Mouse (Mus musculus) brown adipose tissue, adult 24 weeks (tissue): ENCODE results near the gene Lrrc1. TPM values are rescaled to one million over a fixed set of nuclear protein-coding genes. Genes with fewer than 3 reads are reported as not detected.

ENCODE experiments used
- H3K27ac ChIP-seq: fragments of 200-500 bp; replicated peaks from 2 replicates; pipeline ENCODE4 v1.5.1; 2012; ENCODE audit warnings: low read depth, mild to moderate bottlenecking, low read length
- H3K4me1 ChIP-seq: fragments of 200-500 bp; 2 replicates; pipeline ENCODE4 v1.6.1; 2012; ENCODE audit warnings: low read length, mixed read lengths; ENCODE audit not compliant: control insufficient read depth, insufficient read depth, insufficient read length
- H3K4me3 ChIP-seq: fragments of 200-500 bp; 2 replicates; pipeline ENCODE4 v1.5.1; 2012; ENCODE audit warnings: low read depth, mild to moderate bottlenecking, low read length, moderate library complexity; ENCODE audit not compliant: insufficient read depth
- polyA plus RNA-seq: library from polyadenylated mRNA; stranded (reverse); fragments of >200 nt; gene quantifications from 2 replicates; pipeline ENCODE4 v1.2.4, GENCODE M21; 2012; ENCODE audit not compliant: missing spikeins, insufficient read depth, insufficient read length

The Lrrc1 gene
- polyA plus RNA-seq, 1 experiment = 1.6 TPM

DNA sequence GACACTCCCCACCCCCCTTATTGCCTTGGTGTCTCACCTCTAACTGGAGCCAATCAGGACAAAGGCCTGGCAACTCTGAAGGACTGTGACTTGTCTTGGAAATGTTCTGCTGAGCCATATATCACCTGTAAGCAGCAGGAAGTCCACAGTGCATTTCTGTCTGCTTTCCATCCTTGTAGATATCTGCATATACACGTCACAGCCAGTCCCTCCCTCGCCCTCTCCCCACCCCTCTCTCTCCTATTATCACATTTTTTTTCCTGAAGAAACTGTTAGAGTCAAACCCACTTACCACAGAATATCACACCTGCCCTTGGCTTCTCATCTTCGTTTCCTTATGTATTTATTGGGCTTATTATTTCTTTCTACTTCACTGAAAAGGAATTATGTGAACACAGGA is 13.3 kb upstream of the Lrrc1 start:
- Histone ChIP-seq H3K4me3 (no peak overlapping the region), H3K4me1 (no peaks in the 10 kb centered on the region), H3K27ac (no peak overlapping the region)

DNA sequence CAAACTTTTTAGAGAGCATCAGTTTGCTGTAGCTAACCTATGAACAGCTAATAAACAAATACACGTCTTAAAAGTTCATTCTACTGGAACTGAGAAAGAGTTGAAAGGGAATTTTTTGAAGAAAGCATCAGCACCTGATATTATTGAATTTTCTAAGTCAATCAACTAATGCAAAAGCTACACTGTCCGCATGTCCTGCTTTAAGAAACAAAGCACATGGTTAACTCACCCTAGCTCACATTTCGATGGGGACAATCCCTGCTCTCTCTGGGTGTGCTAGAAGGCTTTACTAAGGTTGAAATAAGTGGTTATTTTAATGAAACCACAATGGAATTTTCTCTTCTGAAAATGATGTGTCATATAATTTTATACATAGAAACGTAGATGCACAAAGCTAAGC is 12.5 kb upstream of the Lrrc1 start:
- Histone ChIP-seq H3K27ac (no peak overlapping the region), H3K4me3 (no peak overlapping the region), H3K4me1 (no peaks in the 10 kb centered on the region)

DNA sequence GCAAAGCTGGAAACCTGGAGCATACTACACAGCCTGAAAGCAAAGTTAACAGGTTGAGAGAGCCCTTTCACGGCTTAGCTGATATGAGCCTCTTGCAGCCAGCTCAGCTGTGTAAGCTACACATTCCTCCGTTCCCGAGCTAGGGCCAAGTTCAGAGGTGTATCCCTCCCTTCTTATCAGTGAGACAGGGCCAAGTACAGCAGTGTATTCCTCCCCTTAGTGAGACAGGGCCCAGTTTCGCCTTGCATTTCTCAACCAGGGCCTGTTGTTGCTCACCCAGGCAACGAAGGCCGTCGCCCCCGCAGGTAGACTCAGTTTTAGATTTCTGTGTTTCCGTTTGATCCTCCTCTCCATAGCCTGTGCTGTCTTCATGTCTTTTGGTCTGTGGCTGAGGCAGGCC is 11.8 kb upstream of the Lrrc1 start:
- no peak overlapping the region for H3K4me3 ChIP-seq
- no peaks in the 10 kb centered on the region for H3K4me1 ChIP-seq
- H3K27ac ChIP-seq = no peak overlapping the region

DNA sequence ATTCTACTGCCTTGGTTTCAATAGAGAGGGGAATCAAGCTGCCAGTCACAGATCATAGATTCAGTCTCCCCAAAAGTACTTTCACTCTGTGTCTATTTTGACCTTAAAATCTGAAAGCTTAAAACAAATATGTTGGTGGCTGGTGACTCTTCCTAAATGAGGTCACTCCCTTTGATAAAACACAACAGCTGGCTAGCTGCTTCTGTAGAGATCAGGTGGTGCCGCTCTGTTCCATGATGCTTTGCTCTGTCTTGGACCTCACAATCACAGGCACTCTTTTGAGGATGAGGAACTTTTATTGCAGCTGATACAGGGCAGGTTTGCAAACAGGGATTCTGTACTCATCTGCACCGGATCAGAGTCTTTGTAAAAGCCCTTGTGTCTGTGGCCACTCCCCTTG is 8.8 kb upstream of the Lrrc1 start:
- Histone ChIP-seq H3K4me1 (no peaks in the 10 kb centered on the region), H3K27ac (no peak overlapping the region), H3K4me3 (no peak overlapping the region)

DNA sequence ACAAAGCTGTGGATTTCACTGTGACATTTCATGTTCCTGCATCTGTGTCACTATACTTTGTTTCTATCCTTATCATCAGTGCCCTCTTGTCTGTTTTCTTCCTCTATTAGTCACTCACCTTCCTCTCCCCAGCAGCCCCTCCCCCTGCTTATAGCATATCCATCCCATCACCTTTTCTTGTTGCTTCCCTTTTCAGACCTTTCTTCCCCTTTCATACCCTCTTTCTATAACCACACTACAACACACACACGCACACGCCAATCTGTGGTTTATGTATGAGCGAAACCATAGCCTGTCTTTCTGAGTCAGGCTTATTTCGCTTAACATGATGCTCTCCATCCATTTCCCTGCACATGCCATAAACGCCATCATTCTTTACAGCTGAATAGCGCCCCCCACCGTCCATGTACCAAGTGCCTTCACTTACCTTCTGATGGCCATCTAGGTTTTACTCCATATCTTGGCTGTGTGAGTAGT is 6.4 kb upstream of the Lrrc1 start:
- Histone ChIP-seq H3K27ac (no peak overlapping the region), H3K4me3 (no peak overlapping the region), H3K4me1 (no peaks in the 10 kb centered on the region)

DNA sequence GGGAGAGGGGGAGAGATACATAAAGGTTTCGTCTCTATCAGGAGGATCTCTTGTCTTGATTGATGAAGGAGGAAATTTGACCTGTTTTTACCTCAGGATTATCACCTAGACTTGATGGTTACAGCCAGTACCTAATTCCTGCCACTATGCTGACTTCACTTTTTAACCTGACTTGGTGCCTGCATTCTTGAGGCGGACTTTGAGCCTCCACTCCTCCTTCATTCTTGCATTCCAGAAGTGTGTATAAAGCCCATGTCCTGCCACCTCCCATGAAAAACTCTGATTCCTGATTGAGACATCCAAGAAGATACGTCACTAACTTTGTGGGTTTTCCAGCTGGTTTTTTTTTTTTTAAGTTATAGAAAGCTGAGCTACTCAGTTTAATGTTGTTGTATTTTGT is 1.3 kb upstream of the Lrrc1 start:
- no peak overlapping the region for H3K27ac ChIP-seq

DNA sequence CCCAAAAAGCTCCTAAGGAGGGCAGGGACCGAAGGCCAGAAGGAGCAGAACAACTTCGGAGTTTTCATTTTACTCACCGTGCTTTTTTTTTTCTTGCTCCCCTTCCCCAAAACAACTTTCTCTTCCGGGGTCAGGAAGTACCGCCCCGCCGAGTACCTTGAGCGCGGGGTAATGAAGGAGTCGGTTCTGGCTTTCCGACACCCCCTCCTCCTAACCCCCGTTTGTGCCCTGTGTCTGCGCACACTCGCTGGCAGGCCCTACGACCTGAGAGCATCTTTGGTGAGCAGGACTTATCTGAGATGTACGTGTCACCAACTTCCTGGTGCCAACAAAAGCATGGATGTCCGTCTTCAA is 375 bp upstream of the Lrrc1 start:
- no peaks in the 10 kb centered on the region for H3K4me1 ChIP-seq
- H3K4me3 ChIP-seq = peak overlapping the region; percentile 79
- no peak overlapping the region for H3K27ac ChIP-seq

More for the DNA sequence above, 1.3 kb upstream of the Lrrc1 start:
- Histone ChIP-seq H3K4me3 (no peak overlapping the region), H3K4me1 (no peaks in the 10 kb centered on the region)

DNA sequence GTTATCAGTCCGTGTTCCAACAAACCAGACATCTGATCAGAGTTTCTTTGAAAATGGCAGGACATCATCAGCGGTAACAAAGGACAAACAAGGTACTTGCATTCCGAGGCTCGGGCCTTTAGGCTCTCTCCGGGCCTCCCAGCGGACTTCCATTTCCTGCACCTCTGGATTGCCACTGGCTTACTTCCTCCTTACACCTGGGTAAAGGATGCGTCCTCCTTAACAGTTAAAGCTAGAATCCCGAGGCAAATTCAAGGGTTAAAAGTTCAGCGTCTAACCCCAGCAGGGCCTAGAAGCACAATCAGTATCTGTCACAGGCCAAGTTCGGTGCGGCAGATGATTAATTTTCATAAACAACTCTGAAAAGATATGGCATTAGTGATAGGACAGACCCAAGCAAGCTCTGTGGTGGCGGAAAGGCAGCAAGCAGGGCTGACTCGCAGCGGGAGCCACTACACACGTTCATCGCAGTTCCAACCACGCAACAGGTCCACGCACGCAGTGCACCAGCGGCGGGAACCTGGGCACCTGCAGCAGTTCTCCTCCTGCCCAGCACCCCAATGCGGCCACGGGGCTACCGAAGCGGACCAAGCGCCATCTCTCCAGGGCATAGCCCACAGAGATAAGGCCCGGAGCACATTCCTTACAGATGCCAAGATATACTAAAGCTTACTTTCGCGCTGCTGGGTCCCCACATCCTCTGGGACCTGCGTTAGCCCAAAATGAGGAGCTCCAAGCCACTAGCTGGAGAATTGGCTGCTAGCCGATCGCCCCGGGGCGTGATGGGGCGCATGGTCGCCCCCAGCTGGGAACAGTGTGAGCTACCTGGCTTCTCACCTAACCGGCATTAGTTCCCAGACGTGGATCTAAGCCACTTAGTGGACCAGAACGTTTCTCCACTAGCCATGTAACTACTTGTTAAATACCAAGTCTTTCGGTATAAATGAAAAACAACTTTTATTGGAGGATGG is 1.0 kb downstream of the Lrrc1 start:
- peak overlapping the region; percentile 79 for H3K4me3 ChIP-seq
- no peak overlapping the region for H3K27ac ChIP-seq
- no peaks in the 10 kb centered on the region for H3K4me1 ChIP-seq

DNA sequence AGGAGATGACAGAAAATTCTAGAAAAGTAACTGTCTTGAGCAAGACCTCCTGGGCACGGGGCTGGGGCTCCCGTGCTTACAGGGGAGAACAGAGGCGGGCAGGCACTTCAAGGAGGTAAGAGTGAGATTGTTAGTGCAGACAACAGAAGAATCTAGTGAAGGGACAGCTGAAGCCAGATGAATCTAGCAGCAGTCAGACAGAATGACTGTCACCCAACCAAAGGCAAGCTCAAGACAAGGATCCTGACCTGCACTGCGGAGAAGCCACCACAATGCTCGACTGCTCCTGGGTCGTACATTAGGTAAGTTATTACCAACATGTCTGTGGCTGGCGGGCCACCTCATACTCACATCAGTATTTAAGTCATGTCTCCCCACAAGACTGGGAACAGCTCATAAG is 3.1 kb downstream of the Lrrc1 start:
- Histone ChIP-seq H3K27ac (no peak overlapping the region), H3K4me1 (no peaks in the 10 kb centered on the region), H3K4me3 (no peak overlapping the region)

DNA sequence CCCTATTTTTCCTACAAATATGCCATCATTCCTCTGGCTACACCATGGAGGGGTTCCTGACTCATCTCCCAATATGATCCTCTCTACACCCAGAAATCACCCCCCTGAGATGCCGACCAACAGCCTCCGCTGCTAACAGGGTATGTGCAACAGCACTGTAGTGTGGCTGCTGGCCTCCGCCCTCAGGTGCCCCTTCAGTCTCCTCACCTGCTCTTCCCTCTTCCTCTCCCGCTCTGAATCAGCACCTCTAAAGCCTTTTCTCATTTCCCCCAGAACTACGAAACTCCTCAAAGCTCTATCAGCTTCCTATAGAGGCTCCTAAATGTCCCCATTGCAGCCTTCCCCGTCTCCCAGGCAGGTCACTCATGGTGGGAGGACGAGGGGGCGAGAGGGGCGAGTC is 5.4 kb downstream of the Lrrc1 start:
- Histone ChIP-seq H3K4me3 (no peak overlapping the region), H3K27ac (no peak overlapping the region), H3K4me1 (no peaks in the 10 kb centered on the region)

DNA sequence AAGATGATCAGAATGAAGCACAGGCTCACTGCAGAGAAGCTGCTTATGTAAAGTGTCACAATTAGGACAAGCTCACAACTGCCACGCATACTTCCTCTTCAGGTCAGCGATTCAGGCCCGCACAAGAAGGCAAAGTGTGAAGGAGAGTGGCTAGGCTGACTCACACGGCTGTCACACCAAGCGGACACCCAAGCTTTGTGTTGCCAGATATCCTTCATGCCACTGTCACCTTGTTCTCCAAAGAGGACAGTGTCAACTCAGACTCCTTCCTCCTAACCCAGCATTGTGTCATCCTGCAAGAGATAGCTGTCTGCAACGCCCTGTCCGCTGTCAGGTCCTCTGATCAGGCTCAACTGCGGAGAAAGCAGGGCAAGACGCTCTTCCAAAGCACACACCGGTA is 7.3 kb downstream of the Lrrc1 start:
- no peaks in the 10 kb centered on the region for H3K4me1 ChIP-seq
- H3K27ac ChIP-seq = no peak overlapping the region
- H3K4me3 ChIP-seq = no peak overlapping the region

DNA sequence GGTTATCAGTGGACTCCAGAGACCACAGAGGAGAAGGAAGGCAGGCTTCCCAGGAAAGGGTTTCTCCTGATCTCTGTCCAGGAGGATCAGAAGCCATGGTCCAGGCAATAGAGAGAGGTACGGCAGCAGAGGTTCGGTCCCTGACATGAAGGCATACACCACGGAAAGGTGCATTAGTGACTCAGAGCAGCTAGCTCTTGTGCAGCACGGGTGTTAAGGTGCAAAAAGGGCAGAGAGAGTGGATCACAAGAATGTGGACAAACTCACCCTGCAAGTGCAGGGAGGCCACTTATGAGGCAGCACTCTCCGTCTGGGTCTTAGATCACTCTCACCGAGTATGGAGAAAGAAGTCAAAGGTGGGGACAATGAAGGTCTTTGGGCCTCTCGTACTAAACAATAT is 7.8 kb downstream of the Lrrc1 start:
- H3K4me1 ChIP-seq = no peaks in the 10 kb centered on the region
- no peak overlapping the region for H3K4me3 ChIP-seq
- H3K27ac ChIP-seq = no peak overlapping the region

DNA sequence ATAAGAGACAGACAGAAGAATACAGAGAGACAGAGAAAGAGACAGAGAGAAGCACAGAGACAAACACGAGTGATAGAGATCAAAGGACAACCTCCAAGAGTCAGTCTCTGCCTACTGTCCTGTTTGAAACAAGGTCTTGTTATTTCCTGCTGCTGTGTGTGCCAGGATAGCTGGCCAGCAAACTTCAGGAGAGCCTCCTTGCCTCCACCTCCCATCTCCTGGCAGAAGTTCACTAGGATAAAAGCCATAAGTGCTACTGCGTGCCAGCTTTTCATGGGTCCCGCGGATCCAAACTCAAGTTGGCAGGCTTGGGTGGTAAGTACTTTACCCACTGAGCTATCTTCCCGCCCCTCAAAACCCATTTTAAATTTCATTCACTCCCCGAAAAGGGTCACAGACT is 8.4 kb downstream of the Lrrc1 start:
- H3K4me1 ChIP-seq = no peaks in the 10 kb centered on the region
- no peak overlapping the region for H3K4me3 ChIP-seq
- no peak overlapping the region for H3K27ac ChIP-seq

DNA sequence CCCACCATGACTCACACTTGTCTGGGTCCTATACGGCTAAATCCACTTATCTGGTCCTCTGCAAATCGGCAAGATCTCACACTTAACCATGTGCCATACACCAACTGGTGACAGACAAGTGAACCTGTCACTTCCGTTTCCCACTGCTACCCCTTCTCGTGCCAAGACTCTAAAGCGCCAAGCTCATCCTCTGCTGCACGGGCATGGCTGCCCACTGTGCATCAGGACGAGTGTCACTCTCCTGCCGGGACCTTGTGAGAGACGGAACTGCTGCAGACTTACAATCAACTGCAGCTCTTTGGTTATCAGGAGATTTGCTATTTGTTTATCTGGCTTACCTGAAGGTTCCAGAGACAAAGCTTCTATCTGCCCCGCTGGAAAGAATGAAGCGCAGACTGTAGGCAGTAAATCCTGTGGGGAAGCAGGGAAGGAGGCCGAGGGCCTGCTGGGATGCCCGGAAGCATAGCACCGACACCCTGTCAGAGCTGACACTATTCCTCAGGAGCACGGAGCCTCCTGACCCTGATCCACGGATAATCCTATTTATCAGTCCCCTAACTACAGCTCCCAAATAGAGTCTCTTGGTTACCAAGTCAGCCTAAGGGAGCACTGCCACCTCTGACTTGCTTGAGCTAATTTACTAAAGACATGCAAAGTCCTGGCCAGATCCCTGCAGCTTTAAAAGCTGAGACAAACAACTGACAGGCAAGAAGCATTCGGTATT is 9.5 kb downstream of the Lrrc1 start:
- H3K27ac ChIP-seq = no peak overlapping the region
- no peak overlapping the region for H3K4me3 ChIP-seq
- H3K4me1 ChIP-seq = no peaks in the 10 kb centered on the region

DNA sequence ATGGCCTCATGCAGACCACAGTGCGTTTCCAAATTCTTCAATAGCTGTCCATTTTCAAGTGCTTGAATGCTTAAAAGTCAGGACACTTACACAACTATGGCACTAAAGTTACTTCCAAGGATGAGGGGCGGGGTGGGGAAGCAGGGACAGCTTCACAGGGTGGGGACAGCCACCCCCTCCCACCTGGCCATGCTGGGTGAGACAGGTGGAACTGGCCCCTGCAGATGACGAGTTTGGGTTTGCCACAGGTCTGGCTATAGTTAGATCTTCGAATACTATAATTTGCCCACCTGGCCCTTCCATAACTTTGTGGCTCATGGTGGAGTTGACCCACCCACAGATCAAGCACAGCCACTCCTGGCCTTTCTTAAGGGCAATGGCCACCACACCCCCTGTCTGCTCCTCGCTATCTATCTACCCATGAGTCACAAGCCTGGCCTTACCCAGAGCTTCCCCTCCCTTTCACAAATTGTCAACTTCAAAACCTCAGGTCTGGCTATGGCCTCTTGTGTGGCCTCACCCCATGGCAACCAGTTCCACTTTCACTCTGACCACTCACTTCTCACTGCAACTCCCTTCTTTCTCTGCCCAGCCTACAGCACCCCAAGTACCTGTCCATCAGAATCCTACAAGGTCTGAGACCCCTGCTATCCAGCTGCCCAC is 16.2 kb downstream of the Lrrc1 start:
- Histone ChIP-seq H3K4me1 (no peaks in the 10 kb centered on the region), H3K4me3 (no peak overlapping the region), H3K27ac (no peak overlapping the region)
